Mouse (Mus musculus): ENCODE measurements at regions not wholly inside any gene's neighbourhood (a gene's known extent, or its start where the extent isn't known, plus 50 kb on each side); places are given as distances from the start of the nearest gene placed in this dataset.

DNA sequence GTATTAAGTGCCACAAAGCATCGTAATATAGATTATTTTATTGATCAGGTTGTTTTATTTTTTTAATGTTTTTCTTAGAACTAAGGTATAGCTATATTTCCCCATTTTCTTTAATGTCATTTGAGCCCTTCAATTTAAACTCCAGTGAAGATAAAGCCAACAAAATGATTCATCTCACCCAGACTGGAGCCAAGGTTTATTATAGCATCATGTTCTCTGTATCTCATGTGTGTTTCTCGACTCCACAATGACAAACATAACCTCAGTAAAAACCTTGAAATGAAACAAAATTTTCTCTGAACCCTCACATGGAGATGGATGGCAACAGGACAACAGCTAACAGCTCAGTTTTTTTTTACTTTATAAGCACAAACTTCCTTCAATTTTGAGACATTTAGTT is 61.7 kb upstream of the Pcdh15 start:
- DNase-seq (ENCODE audit: low spot score), result no peak
- no peaks in the 10 kb centered on the region for H3K4me1 ChIP-seq (ENCODE audit: insufficient read depth, low read length)

GRCm38 (mm10) chr10:73039551-73039950 is 59.6 kb upstream of the Pcdh15 start:
- no peaks in the 10 kb centered on the region for H3K27me3 ChIP-seq (ENCODE audit: insufficient read depth, low read length)
- H3K4me3 ChIP-seq (ENCODE audit: low read depth, low read length), result no peak overlapping the region
- no peaks in the 10 kb centered on the region for H3K9me3 ChIP-seq (ENCODE audit: low read length)
- no peaks in the 10 kb centered on the region for H3K36me3 ChIP-seq (ENCODE audit: insufficient read depth, low read length)
- no peak overlapping the region for H3K9ac ChIP-seq (replicated peaks; ENCODE audit: low read length, poor library complexity, severe bottlenecking)
- TF ChIP-seq CTCF (IDR thresholded peaks at IDR 0.05), result no peak
- DNase-seq (ENCODE audit: low spot score), result no peak
- ATAC-seq (ENCODE audit: low FRiP score), result no peak
- no peak overlapping the region for H3K4me2 ChIP-seq (ENCODE audit: low read depth, low read length, poor library complexity, severe bottlenecking)
- no peaks in the 10 kb centered on the region for H3K4me1 ChIP-seq (ENCODE audit: insufficient read depth, low read length)
- WGBS, result 29% methylated on average over 1 of the region's 1 CpGs
- H3K27ac ChIP-seq (ENCODE audit: low read depth, low read length), result no peak overlapping the region

More for the DNA sequence above, 61.7 kb upstream of the Pcdh15 start:
- no peaks in the 10 kb centered on the region for H3K36me3 ChIP-seq (ENCODE audit: insufficient read depth, low read length)
- 88% methylated on average over 2 of the region's 2 CpGs for WGBS
- no peak overlapping the region for H3K27ac ChIP-seq (ENCODE audit: low read depth, low read length)
- no peak for TF ChIP-seq CTCF (IDR thresholded peaks at IDR 0.05)
- H3K4me3 ChIP-seq (ENCODE audit: low read depth, low read length), result no peak overlapping the region
- no peak for ATAC-seq (ENCODE audit: low FRiP score)
- H3K27me3 ChIP-seq (ENCODE audit: insufficient read depth, low read length), result no peaks in the 10 kb centered on the region
- no peaks in the 10 kb centered on the region for H3K9me3 ChIP-seq (ENCODE audit: low read length)
- H3K4me2 ChIP-seq (ENCODE audit: low read depth, low read length, poor library complexity, severe bottlenecking), result no peak overlapping the region
- H3K9ac ChIP-seq (replicated peaks; ENCODE audit: low read length, poor library complexity, severe bottlenecking), result no peak overlapping the region

Measured in midbrain, postnatal 0 days (tissue).